Mouse (Mus musculus): ENCODE results near the gene Plppr5.

DNA sequence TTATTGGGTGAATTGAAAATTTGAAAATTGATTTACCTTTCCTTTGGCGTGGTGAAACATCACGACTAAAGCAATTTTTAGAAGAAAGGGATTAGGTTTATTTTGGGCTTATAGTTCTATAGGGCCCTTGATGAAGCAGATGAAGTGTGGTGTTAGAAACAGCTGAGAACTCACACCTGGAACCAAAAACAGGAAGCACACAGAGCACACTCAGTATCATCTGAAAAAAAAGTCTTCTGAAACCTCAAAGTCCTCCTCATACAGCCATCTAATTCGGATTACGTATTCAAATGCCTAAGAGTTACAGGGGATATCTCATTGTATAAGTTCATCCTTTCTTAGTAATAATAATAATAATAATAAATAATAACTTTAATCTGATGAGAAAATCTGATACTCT lies 24.1 kb upstream of the Plppr5 start:
- no peak for TF ChIP-seq CTCF (IDR thresholded peaks at IDR 0.05; ENCODE audit: borderline replicate concordance, insufficient read depth, low read length)
- no peak for TF ChIP-seq POLR2A (IDR thresholded peaks at IDR 0.05; ENCODE audit: low read depth, low read length)

Measured in embryonic fibroblast, embryonic 13.5 days (primary cell).